Mouse (Mus musculus): ENCODE results near the gene Dusp10. TPM values are rescaled to one million over a fixed set of nuclear protein-coding genes. Genes with fewer than 3 reads are reported as not detected.

Dusp10 gene
- polyA plus RNA-seq, 1 experiment from 2014 or later, result 3.5 TPM

- no peak for DNase-seq (ENCODE audit: low spot score)
- Histone ChIP-seq H3K4me1 (no peaks in the 10 kb centered on the region), H3K4me3 (no peak overlapping the region), H3K27ac (no peak overlapping the region), H3K36me3 (no peaks in the 10 kb centered on the region), H3K27me3 (ENCODE audit: low read depth, poor library complexity, severe bottlenecking) (no peaks in the 10 kb centered on the region), H3K9me3 (replicated peaks) (no peaks in the 10 kb centered on the region; the same call in 1 of the 2 replicates)
- 94% methylated on average over 13 of the region's 13 CpGs for WGBS
These were observed 52.7 kb downstream of the Dusp10 start for GRCm38 (mm10) chr1:184065589-184066361.

GRCm38 (mm10) chr1:184066460-184067287, 53.6 kb downstream of the Dusp10 start:
- Histone ChIP-seq H3K9me3 (replicated peaks) (no peaks in the 10 kb centered on the region; the same call in 1 of the 2 replicates), H3K4me3 (no peak overlapping the region), H3K36me3 (no peaks in the 10 kb centered on the region), H3K27me3 (ENCODE audit: low read depth, poor library complexity, severe bottlenecking) (no peaks in the 10 kb centered on the region), H3K27ac (no peak overlapping the region), H3K4me1 (no peaks in the 10 kb centered on the region)
- WGBS, result 83% methylated on average over 11 of the region's 11 CpGs
- DNase-seq (ENCODE audit: low spot score), result no peak

- Histone ChIP-seq H3K27ac (no peak overlapping the region), H3K27me3 (ENCODE audit: low read depth, poor library complexity, severe bottlenecking) (no peaks in the 10 kb centered on the region), H3K9me3 (replicated peaks) (no peaks in the 10 kb centered on the region; the same call in 1 of the 2 replicates), H3K36me3 (no peaks in the 10 kb centered on the region), H3K4me3 (no peak overlapping the region), H3K4me1 (no peaks in the 10 kb centered on the region)
- 96% methylated on average over 18 of the region's 18 CpGs for WGBS
- DNase-seq (ENCODE audit: low spot score), result no peak
These were observed 54.8 kb downstream of the Dusp10 start for GRCm38 (mm10) chr1:184067704-184068558.

- H3K9me3 ChIP-seq (replicated peaks), result no peaks in the 10 kb centered on the region; the same call in 1 of the 2 replicates
- H3K36me3 ChIP-seq, result no peaks in the 10 kb centered on the region
- no peak for DNase-seq (ENCODE audit: low spot score)
- H3K4me3 ChIP-seq, result no peak overlapping the region
- no peaks in the 10 kb centered on the region for H3K4me1 ChIP-seq
- no peaks in the 10 kb centered on the region for H3K27me3 ChIP-seq (ENCODE audit: low read depth, poor library complexity, severe bottlenecking)
- no peak overlapping the region for H3K27ac ChIP-seq
- 95% methylated on average over 12 of the region's 12 CpGs for WGBS
These were observed 55.9 kb downstream of the Dusp10 start for GRCm38 (mm10) chr1:184068971-184069370.

- Histone ChIP-seq H3K27me3 (ENCODE audit: low read depth, poor library complexity, severe bottlenecking) (no peaks in the 10 kb centered on the region), H3K4me3 (no peak overlapping the region), H3K36me3 (no peaks in the 10 kb centered on the region), H3K27ac (no peak overlapping the region), H3K9me3 (replicated peaks) (no peaks in the 10 kb centered on the region), H3K4me1 (no peaks in the 10 kb centered on the region)
- DNase-seq (ENCODE audit: low spot score), result no peak
- WGBS, result 90% methylated on average over 6 of the region's 6 CpGs
These were observed 63.0 kb downstream of the Dusp10 start for GRCm38 (mm10) chr1:184076065-184076464.

- H3K4me1 ChIP-seq, result no peaks in the 10 kb centered on the region
- 54% methylated on average over 2 of the region's 2 CpGs for WGBS
- no peak overlapping the region for H3K4me3 ChIP-seq
- H3K27me3 ChIP-seq (ENCODE audit: low read depth, poor library complexity, severe bottlenecking), result no peaks in the 10 kb centered on the region
- no peaks in the 10 kb centered on the region for H3K36me3 ChIP-seq
- DNase-seq (ENCODE audit: low spot score), result no peak
- H3K9me3 ChIP-seq (replicated peaks), result no peaks in the 10 kb centered on the region
- no peak overlapping the region for H3K27ac ChIP-seq
These were observed 63.7 kb downstream of the Dusp10 start for GRCm38 (mm10) chr1:184076756-184077155.

- no peaks in the 10 kb centered on the region for H3K4me1 ChIP-seq
- H3K27me3 ChIP-seq (ENCODE audit: low read depth, poor library complexity, severe bottlenecking), result no peaks in the 10 kb centered on the region
- DNase-seq (ENCODE audit: low spot score), result no peak
- WGBS, result 90% methylated on average over 3 of the region's 3 CpGs
- H3K27ac ChIP-seq, result no peak overlapping the region
- no peaks in the 10 kb centered on the region for H3K9me3 ChIP-seq (replicated peaks)
- no peak overlapping the region for H3K4me3 ChIP-seq
- H3K36me3 ChIP-seq, result no peaks in the 10 kb centered on the region
These were observed 66.2 kb downstream of the Dusp10 start for GRCm38 (mm10) chr1:184079304-184079703.

- WGBS, result 79% methylated on average over 3 of the region's 3 CpGs
- DNase-seq (ENCODE audit: low spot score), result no peak
- Histone ChIP-seq H3K36me3 (no peaks in the 10 kb centered on the region), H3K4me1 (no peaks in the 10 kb centered on the region), H3K27ac (no peak overlapping the region), H3K9me3 (replicated peaks) (no peaks in the 10 kb centered on the region), H3K27me3 (ENCODE audit: low read depth, poor library complexity, severe bottlenecking) (no peaks in the 10 kb centered on the region), H3K4me3 (no peak overlapping the region)
These were observed 69.6 kb downstream of the Dusp10 start for GRCm38 (mm10) chr1:184082661-184083060.

GRCm38 (mm10) chr1:184083166-184083565, 70.1 kb downstream of the Dusp10 start:
- Histone ChIP-seq H3K36me3 (no peaks in the 10 kb centered on the region), H3K4me1 (no peaks in the 10 kb centered on the region), H3K9me3 (replicated peaks) (no peaks in the 10 kb centered on the region), H3K4me3 (no peak overlapping the region), H3K27me3 (ENCODE audit: low read depth, poor library complexity, severe bottlenecking) (no peaks in the 10 kb centered on the region), H3K27ac (no peak overlapping the region)
- no peak for DNase-seq (ENCODE audit: low spot score)
- 91% methylated on average over 7 of the region's 7 CpGs for WGBS

GRCm38 (mm10) chr1:184084961-184085360, 71.9 kb downstream of the Dusp10 start:
- H3K36me3 ChIP-seq, result no peaks in the 10 kb centered on the region
- H3K27ac ChIP-seq, result no peak overlapping the region
- no peaks in the 10 kb centered on the region for H3K4me1 ChIP-seq
- DNase-seq (ENCODE audit: low spot score), result no peak
- 90% methylated on average over 3 of the region's 3 CpGs for WGBS
- H3K9me3 ChIP-seq (replicated peaks), result no peaks in the 10 kb centered on the region
- H3K27me3 ChIP-seq (ENCODE audit: low read depth, poor library complexity, severe bottlenecking), result no peaks in the 10 kb centered on the region
- H3K4me3 ChIP-seq, result no peak overlapping the region

- 60% methylated on average over 6 of the region's 6 CpGs for WGBS
These were observed 77.4 kb downstream of the Dusp10 start for GRCm38 (mm10) chr1:184090515-184090914.

GRCm38 (mm10) chr1:184094914-184095313, 81.8 kb downstream of the Dusp10 start:
- 66% methylated on average over 3 of the region's 3 CpGs for WGBS
- H3K27me3 ChIP-seq (ENCODE audit: low read depth, poor library complexity, severe bottlenecking), result no peaks in the 10 kb centered on the region
- H3K4me1 ChIP-seq, result no peaks in the 10 kb centered on the region
- no peak for DNase-seq (ENCODE audit: low spot score)
- H3K9me3 ChIP-seq (replicated peaks), result no peaks in the 10 kb centered on the region
- H3K27ac ChIP-seq, result no peak overlapping the region
- H3K4me3 ChIP-seq, result no peak overlapping the region
- H3K36me3 ChIP-seq, result no peaks in the 10 kb centered on the region

More at GRCm38 (mm10) chr1:184090515-184090914, 77.4 kb downstream of the Dusp10 start:
- no peaks in the 10 kb centered on the region for H3K4me1 ChIP-seq
- no peak for DNase-seq (ENCODE audit: low spot score)
- no peak overlapping the region for H3K4me3 ChIP-seq
- H3K9me3 ChIP-seq (replicated peaks), result no peaks in the 10 kb centered on the region
- no peaks in the 10 kb centered on the region for H3K27me3 ChIP-seq (ENCODE audit: low read depth, poor library complexity, severe bottlenecking)
- H3K27ac ChIP-seq, result no peak overlapping the region
- H3K36me3 ChIP-seq, result no peaks in the 10 kb centered on the region

Data from limb, embryonic 10.5 days (tissue).